Mouse (Mus musculus) forebrain, embryonic 15.5 days (tissue): ENCODE results near the gene Odf3l1. TPM values are rescaled to one million over a fixed set of nuclear protein-coding genes. Genes with fewer than 3 reads are reported as not detected.

Experiments
- polyA plus RNA-seq: library from polyadenylated mRNA; unstranded; fragments of >200 nt; fragmentation: Nextera tagmentation; extraction: Ambion mirVana; gene quantifications from 2 replicates; pipeline ENCODE4 v1.2.1, GENCODE M21; 2015

The Odf3l1 gene
- polyA plus RNA-seq, 1 experiment from 2014 or later, result not detected

Other genes starting within 250 kb of the Odf3l1 start
- gene Lingo1, start 68.2 kb downstream of the Odf3l1 start, polyA plus RNA-seq, result 32.4 and 38.4 TPM in 2 replicates
- 5.1 and 6.0 TPM in 2 replicates for gene Cspg4, start 354 bp upstream of the Odf3l1 start, polyA plus RNA-seq
- 2.5 and 3.2 TPM in 2 replicates for gene Snx33, start 63.7 kb upstream of the Odf3l1 start, polyA plus RNA-seq
- gene Imp3, start 72.8 kb upstream of the Odf3l1 start, polyA plus RNA-seq, result 79.2 and 85.0 TPM in 2 replicates
- gene Snupn, start 86.2 kb upstream of the Odf3l1 start, polyA plus RNA-seq, result 29.5 and 31.9 TPM in 2 replicates
- 27.5 and 29.0 TPM in 2 replicates for gene Ptpn9, start 130.2 kb upstream of the Odf3l1 start, polyA plus RNA-seq
- gene Sin3a, start 207.4 kb upstream of the Odf3l1 start, polyA plus RNA-seq, result 27.6 and 28.0 TPM in 2 replicates